Mouse (Mus musculus): ENCODE measurements around the gene Arfgef3. TPM values are rescaled to one million over a fixed set of nuclear protein-coding genes. Genes with fewer than 3 reads are reported as not detected.
"Not testable (repeated sequence)": the region's sequence is repeated elsewhere in the genome, so short reads cannot be mapped to it uniquely, and the experiment has no call there.

Arfgef3 gene
- polyA plus RNA-seq, 1 experiment from 2014 or later, result 3.5 TPM

DNA sequence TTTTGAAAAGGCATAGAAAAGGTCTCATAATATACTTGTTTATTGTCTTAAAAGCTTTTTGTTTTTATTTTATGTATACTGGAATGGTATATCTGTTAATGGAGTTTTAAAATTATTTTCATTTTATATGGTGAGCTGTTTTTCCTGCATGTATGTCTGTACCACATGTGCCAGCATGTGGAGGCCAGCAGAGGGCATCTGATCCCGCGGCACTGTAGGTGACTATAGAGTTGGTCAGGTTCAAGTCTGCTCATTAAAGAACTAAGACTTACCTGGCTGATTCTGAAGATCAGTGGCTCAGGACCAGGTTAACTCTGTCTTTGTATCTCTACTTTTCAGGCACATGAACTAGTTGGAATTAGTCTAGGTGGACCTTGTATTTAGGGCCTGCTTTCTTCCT is 171.2 kb downstream of the Arfgef3 start:
- 48% methylated on average over 2 of the region's 2 CpGs for WGBS
- H3K27ac ChIP-seq (ENCODE audit: low read length), result no peak overlapping the region
- no peaks in the 10 kb centered on the region for H3K4me1 ChIP-seq (ENCODE audit: insufficient read depth, low read depth, low read length)
- DNase-seq (ENCODE audit: low spot score), result no peak
- no peak overlapping the region for H3K4me2 ChIP-seq (replicated peaks; ENCODE audit: low read depth, low read length)
- no peak for ATAC-seq
- no peaks in the 10 kb centered on the region for H3K36me3 ChIP-seq (ENCODE audit: insufficient read depth, low read length)
- TF ChIP-seq CTCF (IDR thresholded peaks at IDR 0.05) (peak; percentile 57), EP300 (IDR thresholded peaks at IDR 0.05) (no peak)
- H3K9me3 ChIP-seq (ENCODE audit: low read length), result no peaks in the 10 kb centered on the region
- H3K27me3 ChIP-seq (replicated peaks; ENCODE audit: insufficient read depth, low read length), result no peaks in the 10 kb centered on the region
- H3K9ac ChIP-seq (replicated peaks; ENCODE audit: low read depth), result no peak overlapping the region
- no peak overlapping the region for H3K4me3 ChIP-seq (ENCODE audit: low read depth, low read length)

DNA sequence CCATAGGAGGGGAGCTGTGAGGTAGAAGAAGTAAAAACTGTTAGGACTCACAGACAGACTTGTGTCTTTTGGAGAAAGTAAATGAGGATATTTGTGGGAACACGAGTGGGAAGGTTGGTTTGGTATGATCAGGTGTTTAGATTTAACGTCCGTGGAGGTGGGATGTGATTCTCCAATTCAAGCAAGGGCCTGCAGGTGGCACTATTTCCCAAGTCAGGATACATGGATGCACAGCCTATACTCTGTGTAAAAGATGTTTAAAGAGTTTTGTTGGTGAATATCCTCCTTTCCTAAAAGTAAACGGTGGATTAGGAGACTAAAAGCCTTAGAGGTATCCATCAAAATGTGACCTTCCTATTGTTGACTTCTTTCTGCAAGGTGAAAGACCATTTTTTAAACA is 180.8 kb downstream of the Arfgef3 start:
- no peaks in the 10 kb centered on the region for H3K9me3 ChIP-seq (ENCODE audit: low read length)
- WGBS, result 2% methylated on average over 4 of the region's 4 CpGs
- H3K27me3 ChIP-seq (replicated peaks; ENCODE audit: insufficient read depth, low read length), result no peaks in the 10 kb centered on the region
- H3K4me1 ChIP-seq (ENCODE audit: insufficient read depth, low read depth, low read length), result no peaks in the 10 kb centered on the region
- no peak overlapping the region for H3K9ac ChIP-seq (replicated peaks; ENCODE audit: low read depth)
- TF ChIP-seq EP300 (IDR thresholded peaks at IDR 0.05) (no peak), CTCF (IDR thresholded peaks at IDR 0.05) (peak; percentile 76)
- no peak overlapping the region for H3K4me3 ChIP-seq (ENCODE audit: low read depth, low read length)
- H3K27ac ChIP-seq (ENCODE audit: low read length), result no peak overlapping the region
- H3K4me2 ChIP-seq (replicated peaks; ENCODE audit: low read depth, low read length), result no peak overlapping the region
- no peaks in the 10 kb centered on the region for H3K36me3 ChIP-seq (ENCODE audit: insufficient read depth, low read length)
- ATAC-seq (no peak), DNase-seq (ENCODE audit: low spot score) (peak; percentile 30)

- no peak overlapping the region for H3K9ac ChIP-seq (replicated peaks; ENCODE audit: low read depth)
- no peaks in the 10 kb centered on the region for H3K27me3 ChIP-seq (replicated peaks; ENCODE audit: insufficient read depth, low read length)
- H3K4me2 ChIP-seq (replicated peaks; ENCODE audit: low read depth, low read length), result no peak overlapping the region
- H3K4me1 ChIP-seq (ENCODE audit: insufficient read depth, low read depth, low read length), result no peaks in the 10 kb centered on the region
- DNase-seq (ENCODE audit: low spot score) (no peak), ATAC-seq (no peak)
- 44% methylated on average over 5 of the region's 5 CpGs for WGBS
- no peaks in the 10 kb centered on the region for H3K36me3 ChIP-seq (ENCODE audit: insufficient read depth, low read length)
- no peak for TF ChIP-seq EP300 (IDR thresholded peaks at IDR 0.05)
- no peak for TF ChIP-seq CTCF (IDR thresholded peaks at IDR 0.05)
- no peak overlapping the region for H3K27ac ChIP-seq (ENCODE audit: low read length)
- H3K9me3 ChIP-seq (ENCODE audit: low read length), result no peaks in the 10 kb centered on the region
- H3K4me3 ChIP-seq (ENCODE audit: low read depth, low read length), result no peak overlapping the region
These were observed 182.3 kb downstream of the Arfgef3 start for GRCm38 (mm10) chr10:18561445-18561844.

- H3K27me3 ChIP-seq (replicated peaks; ENCODE audit: insufficient read depth, low read length); H3K9ac ChIP-seq (replicated peaks; ENCODE audit: low read depth): not testable (repeated sequence)
- WGBS, result 79% methylated on average over 9 of the region's 9 CpGs
These were observed 184.7 kb downstream of the Arfgef3 start for GRCm38 (mm10) chr10:18559076-18559475.

DNA sequence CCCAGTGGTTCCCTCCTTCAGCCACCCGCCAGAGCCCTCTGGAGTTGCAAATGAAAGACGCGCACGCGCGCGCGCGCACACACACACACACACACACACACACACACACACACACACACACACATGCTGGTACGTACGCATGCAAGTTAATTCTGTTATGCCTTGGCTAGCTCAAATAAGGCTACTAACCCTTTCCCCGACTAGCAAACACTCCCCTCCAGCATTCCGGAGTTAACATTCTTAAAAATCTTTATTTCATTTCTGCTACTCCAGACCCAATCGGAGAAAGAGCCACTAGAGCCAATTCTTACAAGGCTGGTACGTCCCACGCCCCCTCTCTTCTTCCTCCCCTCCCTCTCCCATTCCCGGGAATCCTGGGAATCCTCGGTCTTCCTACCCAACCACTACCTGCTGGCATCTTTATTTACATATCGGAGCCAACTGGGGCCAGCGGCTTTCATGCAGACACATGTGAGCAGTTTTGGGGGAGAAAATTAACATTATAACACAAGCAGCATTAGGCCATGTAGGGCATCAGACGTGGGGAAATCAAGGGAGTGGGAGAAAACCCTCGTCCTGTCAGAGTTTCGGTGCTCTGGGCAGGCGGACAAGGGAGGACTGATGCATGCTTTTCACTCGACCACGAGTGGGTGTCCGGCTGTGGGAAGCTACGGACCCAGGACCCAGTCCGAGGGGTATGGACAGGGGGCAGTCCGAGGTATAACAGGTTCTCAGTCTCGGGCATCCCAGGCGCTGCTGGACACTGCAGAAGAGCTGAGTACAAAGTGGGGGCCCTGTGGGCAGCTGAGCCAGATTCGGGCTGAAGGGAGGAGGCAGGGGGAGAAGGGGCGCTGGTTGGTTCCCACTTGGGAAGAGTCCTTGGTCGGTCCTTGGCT is 194.2 kb downstream of the Arfgef3 start:
- no peak overlapping the region for H3K27ac ChIP-seq (ENCODE audit: low read length)
- ATAC-seq (0 out of 2 replicates have a peak, but pooled peaks have one; percentile 12), DNase-seq (ENCODE audit: low spot score) (peak; percentile 46)
- no peaks in the 10 kb centered on the region for H3K36me3 ChIP-seq (ENCODE audit: insufficient read depth, low read length)
- no peaks in the 10 kb centered on the region for H3K27me3 ChIP-seq (replicated peaks; ENCODE audit: insufficient read depth, low read length)
- H3K4me1 ChIP-seq (ENCODE audit: insufficient read depth, low read depth, low read length), result no peaks in the 10 kb centered on the region
- WGBS, result 3% methylated on average over 29 of the region's 35 CpGs
- H3K9ac ChIP-seq (replicated peaks; ENCODE audit: low read depth), result no peak overlapping the region
- H3K9me3 ChIP-seq (ENCODE audit: low read length), result no peaks in the 10 kb centered on the region
- TF ChIP-seq CTCF (IDR thresholded peaks at IDR 0.05) (no peak), EP300 (IDR thresholded peaks at IDR 0.05) (no peak)
- H3K4me3 ChIP-seq (ENCODE audit: low read depth, low read length), result peak overlapping the region; percentile 28
- H3K4me2 ChIP-seq (replicated peaks; ENCODE audit: low read depth, low read length), result peak overlapping the region; percentile 67

More at GRCm38 (mm10) chr10:18559076-18559475, 184.7 kb downstream of the Arfgef3 start:
- not testable (repeated sequence) for ATAC-seq; H3K27ac ChIP-seq (ENCODE audit: low read length); H3K4me3 ChIP-seq (ENCODE audit: low read depth, low read length); H3K4me2 ChIP-seq (replicated peaks; ENCODE audit: low read depth, low read length); H3K9me3 ChIP-seq (ENCODE audit: low read length); H3K36me3 ChIP-seq (ENCODE audit: insufficient read depth, low read length); DNase-seq (ENCODE audit: low spot score); H3K4me1 ChIP-seq (ENCODE audit: insufficient read depth, low read depth, low read length)

- ATAC-seq (no peak), DNase-seq (ENCODE audit: low spot score) (no peak)
- H3K9ac ChIP-seq (replicated peaks; ENCODE audit: low read depth), result no peak overlapping the region
- H3K36me3 ChIP-seq (ENCODE audit: insufficient read depth, low read length), result no peaks in the 10 kb centered on the region
- H3K9me3 ChIP-seq (ENCODE audit: low read length), result no peaks in the 10 kb centered on the region
- 65% methylated on average over 4 of the region's 4 CpGs for WGBS
- H3K4me3 ChIP-seq (ENCODE audit: low read depth, low read length), result no peak overlapping the region
- H3K4me2 ChIP-seq (replicated peaks; ENCODE audit: low read depth, low read length), result no peak overlapping the region
- no peaks in the 10 kb centered on the region for H3K27me3 ChIP-seq (replicated peaks; ENCODE audit: insufficient read depth, low read length)
- H3K27ac ChIP-seq (ENCODE audit: low read length), result no peak overlapping the region
- no peak for TF ChIP-seq EP300 (IDR thresholded peaks at IDR 0.05)
- TF ChIP-seq CTCF (IDR thresholded peaks at IDR 0.05), result no peak
- H3K4me1 ChIP-seq (ENCODE audit: insufficient read depth, low read depth, low read length), result no peaks in the 10 kb centered on the region
These were observed 196.4 kb downstream of the Arfgef3 start for GRCm38 (mm10) chr10:18547381-18547780.
